Mouse (Mus musculus) fibroblast of lung, adult 2 months (primary cell): Measurements from ENCODE around the gene Prlh.

Source experiments
- DNase-seq: peaks from one replicate; pipeline ENCODE4 v3.0.0-alpha.2; 2011; ENCODE audit warnings: low read depth

The Prlh gene

DNA sequence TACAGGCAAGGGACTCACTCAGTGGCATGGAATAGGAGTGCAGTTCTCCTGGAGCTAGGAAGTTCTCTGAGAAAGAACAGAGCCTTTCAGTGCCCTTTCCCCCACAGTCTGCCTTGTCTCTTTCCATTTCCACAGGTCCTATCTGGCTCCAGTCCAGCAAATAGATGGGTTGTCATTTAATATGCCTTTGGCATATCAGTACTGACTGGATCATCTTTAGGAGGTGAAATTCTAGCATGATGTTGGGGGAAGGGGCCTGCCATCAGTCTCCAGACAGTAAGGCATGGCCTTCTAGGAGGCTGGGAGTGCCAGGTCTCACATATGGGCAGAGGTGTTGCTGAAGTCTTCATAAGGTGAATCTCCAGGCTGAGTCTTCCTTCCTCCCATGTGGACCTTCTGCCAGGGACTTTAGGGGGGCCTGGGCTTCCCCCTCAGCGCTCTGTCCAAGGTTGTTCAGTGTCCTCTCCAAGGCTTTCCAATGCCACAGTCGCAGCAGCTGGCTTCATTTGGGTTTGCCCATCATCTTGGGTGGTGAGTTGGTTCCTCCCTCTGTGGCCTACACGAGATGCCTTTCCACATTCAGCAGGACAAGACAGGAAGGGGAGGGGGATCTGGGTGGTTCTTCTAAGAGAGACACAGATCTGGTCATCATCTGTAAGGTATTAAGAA is 49.1 kb downstream of the Prlh start:
- DNase-seq: no peak

DNA sequence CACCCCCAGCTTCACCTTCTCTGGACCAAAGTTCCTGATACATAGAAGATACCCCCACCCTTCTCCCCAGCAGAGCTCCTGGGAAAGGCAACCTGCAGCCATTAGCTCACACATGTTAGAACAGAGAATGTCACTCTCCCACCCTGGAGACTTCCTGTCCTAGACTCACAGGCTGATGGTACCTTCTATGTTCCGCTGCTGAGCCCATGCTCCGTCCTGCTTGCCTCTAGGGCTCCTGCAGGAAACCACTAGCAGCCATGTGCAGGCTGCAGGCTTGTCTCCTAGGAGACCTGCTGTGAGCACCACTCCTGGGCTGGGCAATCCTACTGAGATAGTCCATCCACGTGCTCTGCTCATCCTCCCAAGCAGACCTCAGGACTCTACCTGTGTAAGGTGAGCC is 49.7 kb downstream of the Prlh start:
- no peak for DNase-seq
